Mouse (Mus musculus) megakaryocyte, adult 5-6 weeks (primary cell): ENCODE measurements around the gene Dhx35. TPM values are rescaled to one million over a fixed set of nuclear protein-coding genes. Genes with fewer than 3 reads are reported as not detected.

ENCODE experiments used
- ATAC-seq: 2 replicates; pipeline ENCODE4 v1.8.0; 2016; ENCODE audit warnings: mild to moderate bottlenecking, inconsistent platforms; ENCODE audit not compliant: poor library complexity, severe bottlenecking
- total RNA-seq, 2 experiments: library from RNA; stranded (forward) in 1 of 2; stranded (reverse) in 1 of 2; fragments of 153-499, 151-499 nt in 1 of 2; fragments of 221-1000, 200-1000 nt in 1 of 2; gene quantifications; 2 replicates each; pipeline versions ENCODE4 v1.2.3 to v1.2.4; 2015 to 2017

The Dhx35 gene
- total RNA-seq, 2 experiments from 2014 or later, result 8.4 to 10.2 TPM

DNA sequence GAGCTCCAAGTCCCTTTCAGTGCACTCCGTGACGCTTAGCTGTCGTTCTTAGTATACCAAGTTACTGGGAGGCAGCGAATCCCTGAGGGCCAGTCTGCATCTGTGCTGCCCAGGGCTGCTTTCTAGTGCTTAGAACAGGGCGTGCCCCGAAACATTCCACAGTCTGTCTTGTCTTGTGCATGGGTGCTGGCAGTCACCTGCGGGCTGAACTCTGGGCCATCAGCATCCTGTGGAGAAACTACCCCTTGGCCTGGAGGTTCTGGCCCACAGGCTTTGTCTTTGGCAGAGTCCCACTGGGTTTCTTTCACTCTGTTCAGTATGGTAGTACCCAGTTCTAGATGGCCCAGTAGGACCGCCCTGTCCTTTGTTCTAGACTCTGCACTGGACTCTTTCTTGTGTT is 6.2 kb downstream of the Dhx35 start:
- ATAC-seq, result no peak

DNA sequence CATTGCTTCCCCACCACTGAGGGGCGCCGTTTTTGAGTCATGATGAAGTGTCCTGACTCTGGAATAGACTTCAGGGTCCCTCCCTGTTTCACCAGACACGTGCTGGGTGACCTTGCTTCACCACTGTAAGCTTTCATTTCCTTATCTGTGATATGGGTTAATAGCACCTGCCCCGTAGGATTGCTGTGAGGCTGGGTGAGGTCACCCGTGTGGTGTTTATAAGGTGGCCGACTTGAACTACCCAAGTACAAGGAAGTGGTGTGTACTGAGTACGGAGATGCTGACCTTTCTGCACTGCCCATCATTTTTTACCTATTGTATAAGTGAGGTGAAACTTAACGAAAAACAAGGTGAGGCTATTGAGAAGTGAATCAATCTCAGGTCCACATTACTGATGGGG is 9.0 kb downstream of the Dhx35 start:
- ATAC-seq, result no peak

DNA sequence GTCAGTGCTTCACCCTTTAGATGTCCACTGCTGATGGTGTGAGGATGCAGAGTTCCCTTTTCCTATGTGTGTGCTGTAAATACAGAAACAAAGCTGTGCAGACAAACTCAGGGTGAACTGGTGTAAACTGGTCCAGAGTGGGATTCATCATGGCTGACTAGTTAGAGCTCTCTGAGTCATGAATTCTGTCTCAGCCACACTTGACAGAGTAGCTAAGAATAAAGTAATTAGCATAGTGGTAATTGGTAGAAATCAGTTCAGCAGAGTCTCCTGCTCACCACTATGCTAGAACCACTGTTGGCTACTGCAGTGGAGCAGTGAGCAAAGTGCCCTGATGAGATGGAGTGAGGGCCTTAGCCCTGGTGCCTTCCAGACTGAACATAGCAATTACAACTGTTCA is 21.1 kb downstream of the Dhx35 start:
- no peak for ATAC-seq

DNA sequence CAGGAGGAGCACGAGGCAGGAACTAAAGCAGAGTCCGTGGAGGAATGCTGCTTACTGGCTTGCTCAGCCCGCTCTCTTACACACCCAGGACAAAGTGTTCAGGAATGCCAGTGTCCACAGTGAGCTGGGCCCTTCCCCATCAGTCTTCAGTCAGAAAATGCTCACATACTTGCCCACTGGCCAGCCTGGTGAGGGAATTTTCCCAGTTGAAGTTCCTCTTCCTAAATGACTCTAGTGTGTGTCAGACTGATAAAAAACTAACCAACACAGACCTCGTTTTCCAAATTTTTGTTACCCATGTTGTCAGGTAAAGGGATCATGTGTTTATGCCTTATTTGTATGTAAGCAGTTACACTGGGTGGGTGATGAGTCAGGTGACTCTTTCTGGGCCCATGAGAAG is 21.6 kb downstream of the Dhx35 start:
- ATAC-seq, result no peak

DNA sequence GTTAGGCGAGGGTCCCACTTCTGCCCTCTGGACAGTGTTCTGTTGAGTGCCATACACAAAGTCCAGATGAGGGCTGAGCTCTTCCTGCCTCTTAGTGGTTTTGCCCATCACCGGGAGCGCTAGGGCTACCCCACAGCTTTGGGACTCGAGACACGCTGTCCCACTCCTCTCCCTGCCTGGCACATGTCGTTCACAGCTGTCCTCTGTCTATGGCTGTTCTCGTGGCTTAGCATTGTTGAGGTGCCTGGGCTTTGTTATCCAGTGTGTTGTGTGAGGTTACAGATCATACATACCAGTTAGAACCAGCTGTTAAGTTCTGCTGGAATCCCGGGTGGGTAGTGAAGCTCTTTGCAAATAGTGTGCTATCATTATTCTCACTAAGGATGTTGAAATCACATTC is 23.1 kb downstream of the Dhx35 start:
- no peak for ATAC-seq

DNA sequence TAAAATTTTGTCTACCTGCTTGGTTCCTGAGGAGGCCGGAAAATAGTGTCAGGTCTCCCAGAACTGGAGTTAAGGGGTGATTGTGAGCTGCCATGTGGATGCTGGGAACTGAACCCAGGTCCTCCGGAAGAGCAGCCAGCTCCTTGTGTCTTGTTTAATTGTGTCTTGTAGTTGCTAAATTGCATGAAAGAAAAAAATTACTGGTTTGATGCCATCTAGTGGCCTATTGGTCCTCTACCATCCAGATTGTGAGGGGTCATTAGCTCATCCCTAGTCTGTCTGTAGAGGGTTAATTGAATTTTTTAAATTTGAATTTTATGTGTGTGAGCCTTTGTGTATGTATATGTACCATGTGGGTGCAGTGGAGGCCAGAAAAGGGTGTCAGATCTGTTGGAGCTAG is 33.5 kb downstream of the Dhx35 start:
- no peak for ATAC-seq

DNA sequence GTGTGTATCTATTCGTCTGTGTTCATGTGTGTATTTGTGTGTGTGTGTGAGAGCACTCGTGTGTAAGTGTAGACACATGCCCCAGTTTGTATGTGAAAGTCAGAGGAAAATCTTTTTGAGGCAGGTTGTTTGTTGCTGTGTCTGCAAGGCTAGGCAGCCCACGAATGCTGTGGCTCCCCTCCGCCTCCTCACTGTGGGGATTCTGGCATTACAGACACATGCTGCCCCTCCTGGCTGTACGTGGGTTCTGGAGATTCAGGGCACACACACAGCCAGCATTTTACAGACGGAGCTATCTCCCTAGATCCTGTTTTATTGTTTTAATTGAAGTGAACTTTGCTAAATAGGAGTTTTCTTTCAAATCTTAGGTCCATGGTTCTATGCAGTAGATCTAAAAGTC is 35.1 kb downstream of the Dhx35 start:
- no peak for ATAC-seq

DNA sequence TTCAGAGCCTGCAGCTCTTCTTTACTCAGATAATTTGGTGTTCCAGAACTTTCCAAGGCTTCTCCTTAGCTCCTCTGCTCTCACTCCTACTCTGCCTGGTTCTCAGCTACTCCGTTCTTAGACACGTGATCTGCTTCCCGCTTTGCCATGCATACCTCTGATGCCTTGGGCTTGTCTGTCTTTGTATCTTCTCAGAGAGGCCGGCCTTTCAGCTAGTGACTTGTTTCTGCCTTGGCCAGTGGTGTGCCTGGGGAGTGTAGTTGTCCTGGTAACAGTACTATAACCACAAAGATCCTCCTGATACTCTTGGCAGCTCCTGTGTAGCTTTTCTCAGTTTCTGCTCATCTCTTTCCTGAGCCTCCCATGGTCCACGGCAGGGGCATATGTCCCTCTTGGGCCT is 38.6 kb downstream of the Dhx35 start:
- no peak for ATAC-seq

DNA sequence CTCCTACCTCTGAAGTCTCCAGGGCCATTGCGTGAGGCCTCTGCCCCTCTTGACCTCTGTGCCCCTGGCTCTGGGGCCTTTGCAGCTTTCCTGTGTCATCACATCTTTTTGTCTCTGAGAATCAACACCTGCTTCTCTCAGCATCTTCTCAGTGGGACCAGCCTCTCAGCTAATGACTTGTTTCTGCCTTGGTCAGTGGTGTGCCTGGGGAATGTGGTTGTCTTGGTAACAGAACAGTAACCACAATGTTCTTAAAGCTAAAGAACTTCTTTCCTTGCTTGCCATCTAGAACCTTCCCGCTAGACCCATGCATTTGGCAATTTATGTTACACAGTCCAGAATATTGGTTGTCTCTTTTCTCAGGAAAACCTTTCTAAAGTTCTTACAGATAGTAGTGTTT is 39.0 kb downstream of the Dhx35 start:
- ATAC-seq, result no peak

DNA sequence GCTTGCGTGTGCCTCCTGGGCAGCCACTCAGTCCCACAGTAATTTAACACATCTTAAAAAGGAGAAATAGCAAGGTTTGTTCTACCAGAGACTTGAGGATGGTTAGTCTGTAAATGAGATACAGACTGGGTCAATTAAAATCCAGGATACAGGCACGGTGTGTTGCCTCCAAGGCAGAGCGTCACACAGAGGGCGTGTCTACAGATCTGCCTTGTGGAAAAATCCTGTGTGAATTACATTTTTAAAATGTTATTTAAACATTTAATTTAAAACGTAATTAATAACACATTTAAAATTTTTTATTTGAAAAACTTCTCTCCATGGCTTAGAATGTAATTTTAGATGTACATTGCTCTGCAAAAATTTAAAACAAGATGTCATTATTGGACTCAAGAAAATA is 48.7 kb downstream of the Dhx35 start:
- no peak for ATAC-seq

DNA sequence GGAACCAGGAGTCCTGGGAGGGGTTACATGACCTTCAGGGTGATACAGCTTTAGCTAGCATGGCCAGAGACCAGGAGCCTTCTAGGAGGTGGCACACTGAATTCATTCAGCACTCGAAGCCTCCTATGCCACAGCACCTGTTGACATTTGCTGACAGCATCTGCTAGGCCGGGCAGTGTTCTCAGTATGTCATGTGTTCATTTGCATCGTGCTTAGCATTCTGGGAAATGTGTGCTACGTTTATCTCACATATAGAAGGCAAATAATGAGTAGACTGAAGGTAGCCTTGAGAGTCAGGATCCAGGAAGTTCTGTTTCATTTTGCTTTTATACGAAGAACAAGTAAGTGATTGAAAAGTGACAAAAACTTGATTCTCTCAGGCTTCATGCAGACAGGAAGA is 50.4 kb downstream of the Dhx35 start:
- ATAC-seq, result no peak

DNA sequence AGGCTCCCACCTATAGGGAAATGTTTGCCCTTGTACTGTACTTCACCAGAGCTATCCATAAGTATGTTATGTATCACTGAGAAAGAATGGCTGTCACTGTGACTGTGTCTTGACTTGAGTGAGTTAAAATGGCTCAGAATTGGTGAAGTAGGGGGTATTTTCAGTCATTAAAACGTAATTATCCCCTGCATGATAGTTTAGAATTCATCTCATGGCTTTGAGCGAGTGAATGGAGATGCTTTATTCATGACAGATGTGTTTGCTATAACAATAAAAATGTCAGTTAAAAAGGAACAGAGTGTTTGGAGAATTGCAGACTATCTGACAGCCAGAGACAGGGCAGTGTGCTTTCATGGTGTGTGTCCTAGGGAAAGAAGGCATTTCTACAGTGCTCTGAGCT is 51.6 kb downstream of the Dhx35 start:
- no peak for ATAC-seq

DNA sequence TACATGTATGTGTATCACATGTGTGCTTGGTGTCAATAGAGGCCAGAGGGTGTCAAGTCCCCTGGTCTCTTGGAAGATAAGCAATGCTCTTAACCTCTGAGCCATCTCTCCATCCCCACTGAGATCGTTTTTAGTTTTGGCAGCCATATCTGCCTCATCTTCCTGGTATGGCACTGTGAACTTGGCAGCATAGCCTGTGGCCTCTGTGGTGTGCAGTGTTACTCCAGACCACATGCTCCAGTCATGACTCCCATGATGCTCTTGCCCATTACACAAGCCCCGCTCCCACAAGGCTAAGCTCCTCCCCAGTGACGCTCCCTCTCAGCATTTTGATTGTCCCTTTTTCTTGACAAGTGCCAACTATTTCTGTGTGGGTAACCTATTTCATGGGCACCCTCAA is 53.4 kb downstream of the Dhx35 start:
- ATAC-seq, result no peak

DNA sequence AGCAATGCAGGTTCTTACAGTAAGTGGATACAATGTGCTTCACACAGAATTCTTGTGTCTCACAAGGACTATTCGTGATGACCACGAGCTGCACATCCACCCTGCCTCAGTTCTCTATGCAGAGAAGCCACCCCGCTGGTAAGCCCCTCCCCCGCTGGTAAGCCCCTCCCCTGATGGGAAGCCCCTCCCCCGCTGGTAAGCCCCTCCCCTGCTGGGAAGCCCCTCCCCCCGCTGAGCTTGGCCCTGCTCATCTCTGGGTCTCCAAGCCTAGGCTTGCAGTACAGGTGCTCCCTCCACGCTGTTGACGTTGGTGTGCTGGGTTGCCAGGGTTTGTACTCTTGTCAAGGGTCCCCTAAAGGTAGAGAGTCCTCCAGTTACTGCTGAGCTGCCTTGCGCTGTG is 54.8 kb downstream of the Dhx35 start:
- ATAC-seq, result no peak

DNA sequence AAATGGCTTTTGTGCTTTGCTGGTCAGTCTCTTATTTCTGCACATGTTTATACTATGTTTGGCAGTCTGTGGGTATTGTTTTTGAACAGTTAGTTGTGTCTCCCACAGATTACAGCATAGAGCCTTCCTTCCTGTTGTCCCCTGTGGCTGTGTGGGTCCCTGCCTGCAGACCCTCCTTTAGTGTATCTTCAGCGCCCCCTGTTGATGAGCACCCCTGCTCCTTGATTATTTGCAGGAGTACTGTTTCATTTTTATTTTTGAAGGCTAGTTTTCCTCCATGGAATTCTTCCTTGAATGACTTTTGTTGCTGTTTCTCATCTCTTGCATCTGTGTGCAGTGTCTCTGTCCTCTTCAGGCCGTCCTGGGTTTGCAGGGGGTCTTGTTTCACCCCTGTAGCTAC is 58.0 kb downstream of the Dhx35 start:
- peak; percentile 77 for ATAC-seq

DNA sequence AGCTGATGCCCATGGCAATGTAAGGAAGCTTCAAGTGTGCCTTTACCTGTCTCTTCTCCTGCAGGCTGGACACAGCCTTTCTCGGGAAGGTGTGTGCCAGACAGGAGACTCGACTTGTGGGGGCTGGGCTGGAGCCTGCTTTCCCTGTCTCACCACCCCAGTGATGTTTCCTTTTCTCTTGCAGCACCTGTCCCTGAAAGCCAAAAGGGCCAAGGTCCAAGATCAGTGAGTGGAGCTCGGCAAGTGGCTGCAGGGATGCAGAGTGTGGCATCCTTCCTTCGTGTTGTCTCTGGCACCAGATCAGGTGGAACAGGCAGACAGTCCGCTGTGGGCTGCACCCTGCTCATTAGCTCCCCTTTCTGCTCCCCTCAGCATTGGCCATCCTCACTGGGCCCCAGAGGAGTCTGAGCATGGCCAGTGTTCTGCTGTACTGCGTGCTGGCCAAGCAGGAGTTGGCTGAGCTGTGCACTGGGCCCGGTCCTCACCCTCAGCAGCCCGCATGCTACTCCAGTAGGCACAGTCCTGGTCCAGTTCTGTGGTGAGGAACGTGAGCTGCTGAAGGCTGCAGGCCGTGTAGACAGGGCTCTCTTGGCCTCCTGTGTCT is 62.4 kb downstream of the Dhx35 start:
- no peak for ATAC-seq

DNA sequence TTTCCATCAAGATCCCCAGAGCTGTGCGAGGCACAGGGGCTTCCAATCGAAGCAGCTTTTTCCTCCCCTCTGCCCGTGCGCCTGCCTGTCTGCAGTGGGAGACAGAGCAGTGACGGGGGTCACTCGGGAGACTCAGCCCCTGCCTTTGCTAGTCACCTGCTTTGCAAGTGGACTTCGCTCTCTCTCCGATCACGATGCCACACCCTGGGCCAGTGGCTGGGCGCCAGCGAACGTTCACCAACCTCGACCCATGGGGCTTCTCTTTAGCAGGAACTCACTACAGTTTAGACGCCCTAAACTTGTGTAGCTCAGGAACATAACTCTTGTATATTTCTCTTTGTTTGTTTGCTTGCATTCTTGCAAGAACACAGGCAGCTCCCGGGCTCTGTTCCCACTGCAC is 63.0 kb downstream of the Dhx35 start:
- ATAC-seq, result no peak

DNA sequence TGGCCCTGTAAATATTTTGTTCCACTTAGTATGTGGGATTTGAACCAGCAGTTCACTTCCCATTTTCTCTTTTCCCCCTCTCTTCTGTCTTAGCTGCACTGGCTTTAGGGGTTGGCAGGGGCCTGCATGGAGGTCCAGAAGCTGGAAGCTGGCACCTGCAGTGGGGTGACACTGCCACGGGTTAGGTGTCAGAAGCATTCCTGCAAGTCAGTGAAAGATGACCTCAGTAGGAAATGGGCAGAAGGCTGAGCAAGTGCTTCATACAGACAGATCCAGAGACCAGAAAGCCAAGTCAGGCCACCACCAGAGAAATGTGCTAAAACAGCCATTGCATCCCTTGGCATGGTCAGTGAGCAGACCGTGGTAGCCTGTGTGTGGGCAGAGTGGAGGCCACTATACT is 66.5 kb downstream of the Dhx35 start:
- ATAC-seq, result no peak

DNA sequence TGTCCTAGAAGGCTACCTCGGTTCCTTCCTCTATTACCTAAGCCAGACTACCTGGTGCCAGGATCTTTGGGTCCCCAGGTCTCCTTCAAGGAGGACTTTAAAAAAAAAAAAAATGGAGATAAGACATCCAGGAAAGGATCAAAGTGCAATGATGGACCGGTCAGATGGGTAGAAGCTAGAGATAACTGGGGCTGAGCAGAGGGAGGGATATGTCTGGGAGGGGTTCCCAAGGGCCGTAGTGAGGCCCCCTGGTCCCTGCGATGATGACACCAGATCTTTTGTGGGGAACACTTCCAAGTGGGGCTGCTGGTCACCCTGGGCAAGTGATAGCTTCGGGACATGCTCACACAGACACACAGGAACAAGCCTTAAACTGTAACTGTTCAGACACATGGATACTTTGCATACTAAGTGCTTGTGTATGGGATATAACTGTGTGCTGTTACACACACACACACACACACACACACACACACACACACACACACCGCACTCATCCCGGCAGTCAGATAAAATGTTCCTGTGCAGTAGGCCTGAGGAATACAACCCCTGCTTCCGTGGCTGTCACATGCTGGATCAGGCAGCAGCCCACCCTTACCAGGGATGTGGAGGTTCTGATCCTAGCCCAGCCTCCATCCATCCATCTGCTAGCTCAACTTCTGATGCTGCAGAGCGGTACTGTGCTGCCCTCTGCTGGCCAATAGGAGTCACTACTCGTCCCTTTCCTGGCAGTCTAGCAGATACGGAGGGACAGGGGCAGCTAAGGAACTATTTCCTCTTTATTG is 68.9 kb downstream of the Dhx35 start:
- peak; percentile 84 for ATAC-seq

DNA sequence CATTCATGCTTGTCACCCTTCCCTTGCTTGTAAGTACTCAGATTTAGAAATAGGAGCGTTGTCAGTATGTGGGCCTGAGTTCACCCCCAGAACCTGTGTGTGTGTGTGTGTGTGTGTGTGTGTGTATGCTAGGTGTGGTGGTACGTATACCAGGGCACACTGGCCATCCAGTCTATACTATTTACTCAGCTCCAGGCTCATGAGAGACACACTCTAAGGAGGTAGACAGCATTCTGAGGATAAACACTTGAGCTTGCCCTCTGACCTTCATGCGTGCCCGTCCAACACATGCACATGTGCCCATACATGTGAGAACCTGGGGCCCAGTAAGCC is 69.5 kb downstream of the Dhx35 start:
- no peak for ATAC-seq

DNA sequence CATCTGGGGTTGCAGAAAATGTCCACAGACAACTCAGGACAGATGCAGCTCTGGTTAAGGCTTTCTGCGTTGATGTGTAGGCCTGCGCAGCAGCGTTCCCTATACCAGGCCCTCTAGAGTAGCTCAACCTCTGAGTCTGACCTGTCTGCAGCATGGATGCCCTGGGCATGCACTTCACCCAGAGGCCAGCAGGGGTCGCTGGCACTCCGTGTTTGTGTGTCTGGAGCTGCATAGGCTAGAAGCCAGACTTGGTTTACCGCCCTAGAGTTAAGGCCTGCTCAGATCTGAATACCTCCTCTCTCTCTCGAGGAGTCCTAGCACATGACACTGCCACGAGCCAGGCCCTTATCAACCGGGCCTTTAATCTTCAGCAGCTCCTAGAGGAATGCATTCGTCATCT is 70.8 kb downstream of the Dhx35 start:
- ATAC-seq, result peak; percentile 71

DNA sequence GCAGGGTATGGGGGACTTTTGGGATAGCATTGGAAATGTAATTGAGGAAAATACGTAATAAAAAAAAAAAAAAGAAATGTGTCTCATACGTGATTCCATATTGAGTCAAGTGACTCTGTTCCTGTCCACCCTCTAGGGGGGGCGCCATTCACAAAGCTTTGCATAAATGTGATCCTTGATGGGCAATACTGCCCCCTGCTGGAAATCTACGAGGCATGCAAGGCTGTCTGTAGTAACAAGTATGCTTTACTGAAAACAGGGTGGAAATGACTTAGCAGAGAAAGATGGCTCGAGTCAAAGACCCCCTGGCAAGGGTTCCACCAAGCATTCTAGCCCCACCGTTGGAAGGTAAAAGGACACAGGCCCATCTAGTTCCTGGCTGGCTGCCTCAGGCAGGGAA is 92.0 kb downstream of the Dhx35 start:
- ATAC-seq, result peak; percentile 49

DNA sequence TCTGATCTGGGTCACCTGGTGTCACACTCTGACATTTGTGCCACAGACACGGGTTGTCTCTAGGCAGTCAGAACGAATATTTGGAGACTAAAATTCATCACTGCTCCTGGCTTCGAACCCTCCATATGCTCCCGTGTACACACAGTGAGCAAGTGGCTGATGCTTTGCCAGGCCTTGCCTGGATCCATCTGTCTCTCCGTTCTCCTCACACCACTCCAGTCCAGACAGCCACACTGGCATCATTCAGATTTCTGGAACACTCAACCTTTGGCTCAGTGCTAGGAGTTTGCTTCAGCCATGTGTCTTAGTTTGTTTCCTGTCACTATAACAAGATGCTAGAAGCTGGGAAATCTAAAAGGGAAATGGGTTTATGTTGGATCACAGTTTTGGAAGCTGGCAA is 93.9 kb downstream of the Dhx35 start:
- ATAC-seq, result no peak
